Mouse (Mus musculus): ENCODE measurements around the gene Gm17455.

- TF ChIP-seq CTCF (IDR thresholded peaks at IDR 0.05; ENCODE audit: low read depth) (no peak), EP300 (optimal IDR thresholded peaks at IDR 0.05) (no peak)
Measured at GRCm38 (mm10) chr10:60367145-60367544, 32.4 kb upstream of the Gm17455 start.

Data from stomach, postnatal 0 days (tissue).